Mouse (Mus musculus): ENCODE results near the gene Lipt1. TPM values are rescaled to one million over a fixed set of nuclear protein-coding genes. Genes with fewer than 3 reads are reported as not detected.
A peak's percentile ranks its signal among the peaks of the same experiment; 100 is the strongest.

Lipt1 gene
- total RNA-seq (2021): 1 to 10 TPM; 7.6 to 7.7 TPM
- long read RNA-seq, experiment 1, partial matches to known transcripts: 0 of 2 reads
- long read RNA-seq, experiment 1, other reads (novel, unspliced or antisense): 0 of 2 reads
- long read RNA-seq, experiment 2, partial matches to known transcripts: 0 of 4 reads
- long read RNA-seq, experiment 2, other reads (novel, unspliced or antisense): 1 of 4 reads

DNA sequence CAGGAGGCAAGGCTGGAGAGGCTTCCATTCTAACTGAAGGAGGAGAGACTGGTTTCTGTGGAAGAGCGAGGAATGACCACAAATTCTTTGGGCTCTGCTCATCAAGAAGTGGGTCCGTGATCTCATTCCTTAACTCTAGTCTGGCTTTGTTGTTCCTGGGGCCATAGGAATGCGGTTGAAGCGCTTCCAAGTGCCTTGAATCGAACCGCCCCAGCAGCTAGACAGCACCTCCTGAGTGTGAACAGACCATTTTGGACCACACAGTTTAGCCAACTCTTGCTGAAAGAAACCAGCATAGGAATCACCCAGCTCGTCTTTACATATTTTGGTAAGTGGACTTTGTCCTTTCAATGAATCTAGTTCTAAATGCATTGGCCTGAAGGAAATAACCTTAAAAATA, at the start of gene Lipt1:
Gene Lipt1 (plus strand): TSS at position 35 of the 400 bp plus-strand sequence.
- DNase-seq (ENCODE audit: low spot score in 2 of 2): no peak
- intact Hi-C loops (cut with DNase I): no loop called here

GRCm38 (mm10) chr1:37831681-37832080, 39.9 kb upstream of the Lipt1 start:
- no peak for DNase-seq (ENCODE audit: low spot score in 2 of 2)
- intact Hi-C loops (cut with DNase I): no loop called here

DNA sequence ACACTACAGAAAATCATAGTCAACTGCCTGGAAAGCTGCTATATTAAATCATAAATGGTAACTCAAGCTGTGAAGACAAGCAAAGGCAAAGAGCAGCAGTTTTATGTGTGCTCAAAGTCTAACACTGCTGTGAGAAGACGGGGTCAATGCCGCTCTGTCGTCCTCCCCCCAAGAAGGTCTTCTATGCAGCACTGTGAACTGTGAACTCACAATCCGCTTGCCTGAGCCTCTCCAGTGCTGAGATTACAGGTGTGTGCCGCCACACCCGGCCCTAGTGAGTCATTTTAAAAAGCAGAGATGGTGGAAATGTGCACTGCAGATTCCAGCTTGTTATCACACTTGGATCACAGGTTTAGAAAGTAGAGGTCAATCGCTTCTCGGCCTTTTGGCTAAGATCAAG, 24.7 kb upstream of the Lipt1 start:
- DNase-seq (ENCODE audit: low spot score in 2 of 2): no peak
- intact Hi-C loops (cut with DNase I): no loop called here

GRCm38 (mm10) chr1:37850696-37851095, 20.8 kb upstream of the Lipt1 start:
- DNase-seq (ENCODE audit: low spot score in 2 of 2): peak in 1 of 2 experiments; percentile 50
- intact Hi-C loops (cut with DNase I): no loop called here

GRCm38 (mm10) chr1:37864511-37865400, 6.8 kb upstream of the Lipt1 start:
- intact Hi-C loops (cut with DNase I): loop anchor here (2.0 to 5.0 kb wide), 2 partner anchors 138 to 187 kb away; no protein-coding TSS in a partner anchor
- DNase-seq (ENCODE audit: low spot score in 2 of 2): peak; percentile 100

DNA sequence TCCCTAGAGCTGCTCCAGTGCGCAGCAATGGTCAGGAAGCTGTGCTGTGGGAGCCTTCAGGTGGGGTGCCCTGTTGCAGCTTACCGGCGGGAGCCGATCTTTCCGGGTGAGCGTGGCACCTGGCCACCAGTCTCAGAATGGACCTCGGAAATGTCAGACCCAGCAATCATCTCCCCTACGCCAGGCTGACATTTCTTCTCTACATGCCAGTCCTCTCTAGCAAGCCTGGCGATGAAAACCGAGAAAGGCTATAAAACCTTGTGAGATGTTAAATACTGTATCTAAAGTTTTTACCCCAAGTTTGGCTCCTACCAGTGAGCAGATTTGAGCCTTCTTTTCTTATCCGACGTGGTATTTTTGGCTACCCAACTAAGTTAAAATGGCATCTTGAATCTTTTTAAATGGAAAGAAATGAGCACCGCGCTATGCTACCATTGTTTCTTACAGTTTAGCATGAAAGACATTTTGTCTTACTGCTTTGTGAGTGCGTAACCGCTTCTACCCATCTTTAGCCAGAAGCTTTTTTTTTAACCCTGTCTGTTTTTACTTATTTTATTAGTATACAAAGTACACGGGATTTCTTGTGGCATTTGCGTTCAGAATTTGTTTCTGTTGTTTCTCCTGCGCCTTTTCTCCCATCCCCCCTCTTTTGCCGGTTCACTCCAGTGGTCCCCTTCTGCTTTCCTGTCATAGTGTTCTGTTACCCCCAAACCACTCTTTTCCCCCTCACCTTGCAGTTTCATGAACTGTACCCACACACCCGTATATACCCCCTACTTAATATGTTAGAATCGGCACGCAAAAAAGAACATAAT, 5.9 kb upstream of the Lipt1 start:
- intact Hi-C loops (cut with DNase I): loop anchor here (2.0 to 5.0 kb wide), 2 partner anchors 139 to 188 kb away; no protein-coding TSS in a partner anchor
- peak in 1 of 2 experiments; percentile 45 for DNase-seq (ENCODE audit: low spot score in 2 of 2)

DNA sequence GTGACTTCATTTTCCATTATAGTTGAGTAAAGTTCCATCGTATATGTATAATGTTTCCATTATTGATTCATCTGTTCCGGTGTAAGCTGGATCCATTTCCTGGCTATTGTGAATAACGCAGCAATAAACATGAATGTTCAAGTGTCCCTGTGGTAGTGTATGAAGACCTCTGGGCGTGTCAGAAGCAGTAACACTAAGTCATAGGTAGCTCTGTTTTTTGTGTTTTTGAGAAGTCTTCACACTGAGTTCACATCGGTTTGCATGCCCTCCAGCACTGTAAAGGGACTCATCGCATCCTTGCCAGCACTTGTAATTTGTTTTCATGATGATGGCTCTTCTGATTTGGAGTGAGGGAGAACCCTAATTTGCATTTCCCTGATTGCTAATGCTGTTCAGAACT, 5.3 kb upstream of the Lipt1 start, which contains the start of gene Tsga10:
Gene Tsga10 (minus strand): TSS at position 144 of the 400 bp plus-strand sequence.
- DNase-seq (ENCODE audit: low spot score in 2 of 2): no peak
- intact Hi-C loops (cut with DNase I): loop anchor here (5.0 kb wide), 1 partner anchor 189 kb away; no protein-coding TSS in a partner anchor

DNA sequence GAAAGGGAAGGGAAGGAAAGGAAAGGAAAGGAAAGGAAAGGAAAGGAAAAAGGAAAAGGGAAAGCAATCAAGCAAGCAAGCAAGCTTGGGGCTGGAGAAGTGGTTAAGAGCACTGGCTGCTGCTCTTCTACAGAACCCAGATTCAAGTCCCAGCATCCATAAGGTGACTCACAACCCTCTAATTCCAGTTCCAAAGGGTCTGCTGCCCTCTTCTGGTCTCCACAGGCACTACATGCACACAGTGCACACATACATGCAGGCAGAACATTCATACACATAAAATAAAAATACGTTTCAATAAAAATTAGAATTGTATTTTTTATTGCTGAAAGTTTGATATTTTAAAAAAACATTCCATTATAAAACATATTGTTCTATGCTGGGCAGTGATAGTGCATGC, 4.5 kb upstream of the Lipt1 start:
- peak in 1 of 2 experiments; percentile 52 for DNase-seq (ENCODE audit: low spot score in 2 of 2)
- intact Hi-C loops (cut with DNase I): loop anchor here (5.0 kb wide), 1 partner anchor 190 kb away; no protein-coding TSS in a partner anchor

GRCm38 (mm10) chr1:37867684-37868322, 3.7 kb upstream of the Lipt1 start:
- no peak for DNase-seq (ENCODE audit: low spot score in 2 of 2)
- intact Hi-C loops (cut with DNase I): loop anchor here (5.0 kb wide), 1 partner anchor 191 kb away; no protein-coding TSS in a partner anchor

DNA sequence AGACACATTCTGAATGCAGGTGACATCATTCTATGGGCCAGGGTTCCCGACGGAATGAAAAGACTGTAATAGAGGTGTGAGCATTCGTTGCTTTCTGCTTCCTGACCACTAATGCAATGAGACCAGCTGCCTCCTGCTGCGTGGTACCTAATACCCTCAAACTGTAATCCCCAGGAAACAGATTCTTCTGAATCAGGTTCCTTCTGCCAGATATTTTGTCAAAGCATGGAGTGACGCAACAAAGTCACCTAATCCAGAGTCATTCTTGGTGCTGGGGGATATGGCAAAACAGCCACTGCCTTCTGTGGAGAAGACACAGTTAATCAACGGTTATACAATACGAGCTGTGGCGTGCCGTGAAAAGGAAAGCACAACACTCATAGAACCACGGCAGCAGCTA, 2.9 kb upstream of the Lipt1 start:
- intact Hi-C loops (cut with DNase I): loop anchor here (5.0 kb wide), 1 partner anchor 191 kb away; no protein-coding TSS in a partner anchor
- no peak for DNase-seq (ENCODE audit: low spot score in 2 of 2)

GRCm38 (mm10) chr1:37869362-37869761, 2.2 kb upstream of the Lipt1 start:
- no peak for DNase-seq (ENCODE audit: low spot score in 2 of 2)
- intact Hi-C loops (cut with DNase I): loop anchor here (5.0 kb wide), 1 partner anchor 192 kb away; no protein-coding TSS in a partner anchor

DNA sequence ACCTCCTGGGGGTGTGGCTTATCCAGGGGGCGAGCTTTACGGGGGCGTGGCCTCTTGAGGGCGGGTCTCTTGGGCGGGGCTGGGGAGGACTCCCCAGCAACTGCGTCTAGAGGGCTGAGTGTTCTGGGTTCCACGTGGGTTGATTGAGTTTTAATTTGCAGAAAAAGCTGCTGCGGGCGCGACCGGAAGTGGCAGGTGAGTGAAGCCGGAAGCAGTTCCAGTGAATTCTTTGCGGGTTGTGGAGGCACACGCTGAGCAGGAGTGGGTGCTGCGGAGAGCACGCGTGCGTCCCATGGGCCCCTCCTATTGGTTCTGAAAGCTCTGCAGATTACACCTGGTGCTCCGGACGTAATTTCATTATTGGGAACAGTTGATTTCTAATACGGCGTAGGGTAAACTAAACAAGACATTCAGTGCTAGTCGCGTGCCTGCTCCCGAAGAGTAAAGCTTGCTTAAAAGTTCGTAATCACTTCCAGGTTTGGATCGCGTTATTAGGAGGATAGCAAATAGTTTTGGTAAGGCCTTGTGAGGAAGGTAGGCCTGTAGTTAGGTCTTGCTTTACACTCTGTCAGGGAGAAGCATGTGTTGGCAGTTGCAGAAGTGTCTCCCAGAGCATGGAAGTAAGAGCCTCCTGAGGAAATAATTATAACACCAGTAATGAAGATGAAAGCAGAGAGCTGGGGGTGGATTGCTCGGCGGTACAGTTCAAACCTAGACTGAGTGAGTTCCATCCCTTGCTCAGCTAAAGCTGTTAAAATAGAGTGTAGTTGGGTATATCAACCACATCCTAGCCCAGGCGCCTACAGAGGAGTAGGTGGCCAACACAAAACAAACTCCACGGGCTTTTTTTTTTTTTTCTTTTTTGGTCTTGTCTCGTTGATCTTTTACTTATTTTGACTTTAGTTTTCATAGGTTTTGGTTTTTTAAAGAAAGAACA, 861 bp downstream of the Lipt1 start:
- intact Hi-C loops (cut with DNase I): no loop called here
- peak; percentile 81 to 89 for DNase-seq (ENCODE audit: low spot score in 2 of 2)

- intact Hi-C loops (cut with DNase I): no loop called here
Observed at GRCm38 (mm10) chr1:37873157-37873556, 1.6 kb downstream of the Lipt1 start.

DNA sequence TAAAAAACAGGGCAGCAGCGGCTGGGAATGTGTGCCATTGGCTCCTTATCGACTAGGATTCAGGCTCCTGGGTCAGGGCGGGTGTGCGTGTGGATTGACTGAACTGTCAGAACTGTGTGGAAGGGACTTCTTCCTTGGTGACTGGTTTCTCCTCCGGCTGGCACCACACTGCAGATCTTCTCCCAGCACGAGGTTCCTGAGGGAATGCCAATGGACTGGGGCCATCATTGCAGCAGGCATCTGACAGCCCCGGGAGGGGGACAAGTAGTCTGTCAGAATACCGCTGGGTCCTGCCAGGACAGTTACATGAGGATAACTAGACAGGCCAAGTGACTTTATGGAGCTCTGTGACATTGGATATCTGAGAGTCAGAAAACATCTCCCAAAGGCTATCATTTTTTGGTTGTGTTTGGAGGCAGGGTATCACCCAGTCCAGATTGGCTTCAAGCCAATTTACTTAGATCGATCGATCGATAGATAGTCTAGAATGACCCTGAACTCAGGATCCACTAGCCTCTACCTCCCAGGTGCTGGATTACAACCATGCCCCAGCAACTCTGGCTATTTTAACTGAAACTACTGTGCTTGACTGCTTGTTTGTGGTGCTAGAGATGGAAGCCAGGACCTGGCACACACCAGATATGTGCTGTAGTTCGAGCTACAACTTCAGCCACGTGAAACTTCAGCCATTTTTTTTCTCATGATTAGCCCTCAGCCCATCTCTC, 6.4 kb downstream of the Lipt1 start:
- intact Hi-C loops (cut with DNase I): no loop called here
- DNase-seq (ENCODE audit: low spot score in 2 of 2): no peak

More at GRCm38 (mm10) chr1:37873157-37873556, 1.6 kb downstream of the Lipt1 start:
- no peak for DNase-seq (ENCODE audit: low spot score in 2 of 2)

GRCm38 (mm10) chr1:37883411-37883810, 11.9 kb downstream of the Lipt1 start:
- intact Hi-C loops (cut with DNase I): no loop called here
- no peak for DNase-seq (ENCODE audit: low spot score in 2 of 2)

GRCm38 (mm10) chr1:37884451-37884850, 12.9 kb downstream of the Lipt1 start:
- DNase-seq (ENCODE audit: low spot score in 2 of 2): no peak
- intact Hi-C loops (cut with DNase I): no loop called here

- no peak for DNase-seq (ENCODE audit: low spot score in 2 of 2)
- intact Hi-C loops (cut with DNase I): no loop called here
Observed at GRCm38 (mm10) chr1:37889206-37889605, 17.7 kb downstream of the Lipt1 start.
